Mouse (Mus musculus): ENCODE measurements at regions not wholly inside any gene's neighbourhood (a gene's known extent, or its start where the extent isn't known, plus 50 kb on each side); places are given as distances from the start of the nearest gene placed in this dataset.

GRCm38 (mm10) chr12:92156726-92157125 is 307.8 kb upstream of the Sel1l start:
- no peak for TF ChIP-seq CHD2 (IDR thresholded peaks at IDR 0.05; ENCODE audit: low read depth, low read length)
- no peak for TF ChIP-seq HCFC1 (IDR thresholded peaks at IDR 0.05; ENCODE audit: borderline replicate concordance, insufficient read depth, low read length)
- no peak for TF ChIP-seq ZC3H11A (IDR thresholded peaks at IDR 0.05; ENCODE audit: borderline replicate concordance, low read depth, low read length)

All from ES-E14 (cell line).